Mouse (Mus musculus) frontal cortex, postnatal 25 days (tissue): ENCODE measurements around the gene Rasgrf2.
A peak's percentile ranks its signal among the peaks of the same experiment; 100 is the strongest.

ENCODE experiments used
- DNase-seq, 2 experiments: peaks; one replicate each; pipeline ENCODE4 v3.0.0; 2022; ENCODE audit warnings: low spot score in 2 of 2

The Rasgrf2 gene

GRCm38 (mm10) chr13:91955175-91955574, 176.3 kb downstream of the Rasgrf2 start:
- no peak for DNase-seq

- no peak for DNase-seq
These were observed 191.3 kb downstream of the Rasgrf2 start for GRCm38 (mm10) chr13:91940113-91940512.

GRCm38 (mm10) chr13:91938826-91939225, 192.6 kb downstream of the Rasgrf2 start:
- DNase-seq = no peak

- no peak for DNase-seq
These were observed 194.2 kb downstream of the Rasgrf2 start for GRCm38 (mm10) chr13:91937232-91937631.

GRCm38 (mm10) chr13:91932122-91932521, 199.3 kb downstream of the Rasgrf2 start:
- no peak for DNase-seq

- DNase-seq = no peak
These were observed 201.3 kb downstream of the Rasgrf2 start for GRCm38 (mm10) chr13:91929943-91930726.

- no peak for DNase-seq
These were observed 202.7 kb downstream of the Rasgrf2 start for GRCm38 (mm10) chr13:91928605-91929389.

- DNase-seq = no peak
These were observed 210.4 kb downstream of the Rasgrf2 start for GRCm38 (mm10) chr13:91921010-91921409.

- no peak for DNase-seq
These were observed 212.7 kb downstream of the Rasgrf2 start for GRCm38 (mm10) chr13:91918764-91919163.

- DNase-seq = no peak
These were observed 213.6 kb downstream of the Rasgrf2 start for GRCm38 (mm10) chr13:91917835-91918234.

GRCm38 (mm10) chr13:91916308-91916707, 215.1 kb downstream of the Rasgrf2 start:
- no peak for DNase-seq

- DNase-seq = no peak
These were observed 215.7 kb downstream of the Rasgrf2 start for GRCm38 (mm10) chr13:91915582-91916239.

GRCm38 (mm10) chr13:91915192-91915581, 216.3 kb downstream of the Rasgrf2 start:
- DNase-seq = no peak

GRCm38 (mm10) chr13:91911652-91912051, 219.8 kb downstream of the Rasgrf2 start:
- no peak for DNase-seq

- no peak for DNase-seq
These were observed 220.2 kb downstream of the Rasgrf2 start for GRCm38 (mm10) chr13:91911211-91911610.

GRCm38 (mm10) chr13:91908202-91908980, 223.1 kb downstream of the Rasgrf2 start:
- DNase-seq = peak; percentile 52 to 77

- DNase-seq = no peak
These were observed 225.1 kb downstream of the Rasgrf2 start for GRCm38 (mm10) chr13:91906338-91906737.

- no peak for DNase-seq
These were observed 235.0 kb downstream of the Rasgrf2 start for GRCm38 (mm10) chr13:91896476-91896875.

GRCm38 (mm10) chr13:91893132-91893531, 238.3 kb downstream of the Rasgrf2 start:
- no peak for DNase-seq

- DNase-seq = no peak
These were observed 241.3 kb downstream of the Rasgrf2 start for GRCm38 (mm10) chr13:91890031-91890619.

GRCm38 (mm10) chr13:91884714-91885386, 246.6 kb downstream of the Rasgrf2 start:
- DNase-seq = no peak
